Mouse (Mus musculus): ENCODE results near the gene Gata5.

DNA sequence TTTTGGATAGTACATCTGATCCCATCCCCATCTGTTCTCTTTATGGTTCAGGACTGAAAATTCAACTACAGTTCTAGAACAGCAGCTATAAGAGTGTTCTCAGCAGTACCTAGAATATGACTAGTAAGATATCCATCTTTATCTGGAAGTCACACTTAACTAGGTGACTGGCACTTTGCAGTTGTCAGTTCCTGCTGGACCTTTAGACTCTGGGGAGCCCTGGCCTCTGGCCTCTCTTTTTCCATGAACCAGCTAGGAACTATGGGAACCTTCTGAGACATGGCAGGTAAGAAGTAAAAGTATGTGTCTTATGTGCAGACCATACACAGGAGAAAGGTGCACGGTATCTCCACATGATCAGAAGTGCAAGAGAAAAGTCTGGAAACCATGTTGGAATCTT is 5.0 kb downstream of the Gata5 start:
- no peak for TF ChIP-seq JUN (IDR thresholded peaks at IDR 0.05; ENCODE audit: insufficient read depth, low read depth, low read length)
- no peak for TF ChIP-seq PAX5 (IDR thresholded peaks at IDR 0.05; ENCODE audit: low read length)
- TF ChIP-seq USF2 (conservative IDR thresholded peaks at IDR 0.05; ENCODE audit: low read depth, low read length): no peak
- TF ChIP-seq POLR2A (IDR thresholded peaks at IDR 0.05; ENCODE audit: low read depth, low read length): no peak
- TF ChIP-seq POLR2AphosphoS2 (IDR thresholded peaks at IDR 0.05; ENCODE audit: low read depth, low read length): no peak
- no peak for TF ChIP-seq SMC3 (IDR thresholded peaks at IDR 0.05; ENCODE audit: low read depth, low read length)
- no peak for TF ChIP-seq TCF12 (IDR thresholded peaks at IDR 0.05; ENCODE audit: low read depth, low read length)
- TF ChIP-seq CTCF (conservative IDR thresholded peaks at IDR 0.05 in 1 of 2, IDR thresholded peaks at IDR 0.05 in 1 of 2; ENCODE audit: low read depth in 2 of 2, low read length in 2 of 2): no peak
- no peak for TF ChIP-seq EP300 (IDR thresholded peaks at IDR 0.05; ENCODE audit: low read length)
- no peak for TF ChIP-seq CHD2 (IDR thresholded peaks at IDR 0.05; ENCODE audit: low read length)
